Mouse (Mus musculus) kidney, postnatal 4 days (tissue): ENCODE results near the gene Mapkapk3.
A peak's percentile ranks its signal among the peaks of the same experiment; 100 is the strongest.

Source experiments
- DNase-seq, 2 experiments: peaks; one replicate each; pipeline ENCODE4 v3.0.0; 2021; ENCODE audit warnings: mixed read lengths in 2 of 2

Mapkapk3 gene

DNA sequence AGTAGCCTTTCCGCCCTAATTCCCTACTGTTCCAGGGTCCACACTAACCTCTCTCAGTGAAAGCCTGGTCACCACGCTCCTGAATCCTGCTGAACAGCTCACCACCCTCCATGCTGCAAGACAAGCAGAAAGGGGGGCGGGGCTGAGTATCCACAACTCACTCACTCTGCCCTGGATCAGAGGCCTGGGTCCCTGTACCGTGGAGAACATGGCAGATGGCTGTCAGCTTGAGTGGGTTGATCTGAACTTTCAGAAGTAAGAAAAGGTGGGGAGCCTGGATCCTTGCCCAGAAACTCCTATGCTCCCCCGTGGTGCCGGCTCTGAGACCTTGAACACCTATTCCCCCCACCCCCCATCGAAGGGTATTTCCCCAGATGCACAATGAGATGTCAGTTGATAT is 27.3 kb downstream of the Mapkapk3 start:
- no peak for DNase-seq

DNA sequence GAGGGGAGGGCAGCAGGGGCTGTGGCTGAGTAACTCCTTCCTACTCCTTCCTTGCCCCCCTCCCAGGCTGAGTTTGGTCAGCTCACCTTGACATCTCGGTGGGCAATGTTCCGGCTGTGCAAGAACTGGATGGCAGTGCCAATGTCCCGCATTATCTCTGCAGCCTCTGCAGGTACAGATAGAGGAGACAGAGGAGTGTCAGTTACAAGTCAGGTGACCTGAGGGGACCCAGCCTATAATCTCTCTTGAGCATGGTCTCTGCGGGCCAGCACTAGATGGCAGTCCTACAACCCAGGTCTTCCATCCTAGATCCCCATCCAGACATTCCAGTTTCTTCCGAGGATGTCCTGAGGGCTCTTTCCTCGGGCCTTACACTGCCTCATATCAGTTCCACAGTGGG is 27.9 kb downstream of the Mapkapk3 start:
- DNase-seq, result no peak

DNA sequence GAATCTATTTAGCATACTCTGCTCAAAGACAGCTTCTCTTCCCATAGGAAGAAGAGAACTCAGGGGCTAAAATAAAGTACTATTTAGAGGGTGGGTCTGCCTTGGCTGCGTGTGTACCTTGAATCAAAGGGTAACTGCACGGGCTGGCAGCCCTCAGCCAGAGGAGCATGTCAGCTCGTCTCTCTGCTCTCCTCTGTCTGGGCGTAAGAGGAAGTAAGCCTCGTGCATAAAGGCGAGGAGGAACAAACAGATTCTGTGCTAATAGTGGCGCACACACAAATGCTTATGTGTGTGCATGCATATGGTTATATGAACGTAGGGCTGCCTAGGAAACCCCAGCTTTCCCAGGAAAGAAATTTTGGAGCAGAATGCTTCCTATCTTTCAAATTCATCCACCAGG is 28.8 kb downstream of the Mapkapk3 start:
- no peak for DNase-seq

DNA sequence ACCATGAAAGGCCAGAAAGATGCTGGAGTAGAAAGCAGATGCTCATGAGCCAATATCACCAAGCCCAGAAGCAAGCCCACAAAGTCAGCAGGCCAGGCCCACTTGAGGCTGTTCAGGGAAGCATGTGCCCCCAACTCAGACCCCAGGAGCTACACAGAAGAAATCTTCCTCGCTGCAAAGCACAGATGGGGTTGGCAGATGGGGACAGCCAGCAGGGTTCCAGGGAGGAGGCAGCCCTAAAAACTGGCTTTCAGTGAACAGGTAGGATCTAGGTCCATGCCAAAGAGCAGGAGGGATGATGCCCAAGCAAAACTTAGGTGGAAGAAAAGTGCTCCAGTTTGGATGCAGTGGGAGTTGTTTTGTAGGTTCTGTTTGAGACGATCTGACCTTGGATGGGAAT is 29.2 kb downstream of the Mapkapk3 start:
- no peak for DNase-seq

DNA sequence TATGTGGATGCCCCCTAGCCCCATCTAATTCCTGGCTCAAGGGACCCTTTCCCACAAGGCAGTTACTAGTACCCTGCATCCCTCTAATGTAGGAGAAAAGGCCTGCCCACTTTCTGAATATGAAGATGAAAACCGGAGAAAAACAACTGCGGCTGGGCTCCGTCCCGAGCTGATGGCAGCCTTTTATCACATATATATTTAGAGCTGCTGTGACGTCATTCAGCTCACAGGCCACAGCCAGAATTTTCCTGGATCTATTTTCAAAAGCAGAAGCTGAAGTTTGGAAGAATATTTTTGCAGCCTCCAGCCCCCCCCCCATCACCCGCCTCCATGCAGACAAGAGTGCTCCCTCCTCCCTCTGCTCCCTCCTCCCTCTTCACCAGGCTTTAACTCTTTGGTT is 30.1 kb downstream of the Mapkapk3 start:
- no peak for DNase-seq

DNA sequence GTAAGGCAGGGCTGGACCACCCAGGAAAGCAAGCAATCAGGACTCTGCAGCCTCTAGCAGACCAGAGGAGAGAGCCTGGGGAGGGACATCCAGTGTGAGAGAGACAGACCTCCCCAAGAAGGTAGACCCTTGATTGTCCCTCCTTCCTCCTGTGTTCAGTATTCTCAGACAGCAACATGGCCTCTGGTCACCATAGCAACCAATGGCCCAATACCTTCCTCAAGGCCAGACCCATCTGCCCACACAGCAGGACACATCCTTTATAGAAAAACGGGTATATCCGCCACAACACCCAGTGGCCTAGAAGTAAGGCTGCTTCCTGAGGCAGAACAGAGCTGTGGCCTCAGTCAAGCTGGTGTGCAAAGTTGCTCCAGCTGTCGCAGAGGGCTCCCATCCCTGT is 34.1 kb downstream of the Mapkapk3 start:
- DNase-seq, result no peak

DNA sequence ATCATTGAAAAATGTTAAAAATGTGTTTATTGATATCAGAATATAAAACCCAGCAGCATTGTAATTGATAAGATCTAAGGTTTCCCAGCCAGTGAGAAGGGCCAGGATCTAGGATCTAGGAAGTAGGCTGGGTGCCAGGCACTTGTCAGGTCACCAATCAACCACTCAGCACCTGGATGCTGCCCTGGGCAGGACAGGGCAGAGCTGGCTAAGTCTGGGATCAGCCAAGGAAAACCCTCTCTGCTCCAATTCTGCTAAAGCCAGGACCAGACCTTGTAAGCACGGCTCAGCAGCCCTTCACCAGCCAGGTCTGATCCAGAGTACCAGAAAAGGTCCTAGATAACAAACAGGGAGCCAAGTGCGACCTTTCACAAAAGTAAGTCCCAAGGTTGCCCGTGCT is 34.8 kb downstream of the Mapkapk3 start:
- DNase-seq, result peak in 1 of 2 experiments; percentile 36

DNA sequence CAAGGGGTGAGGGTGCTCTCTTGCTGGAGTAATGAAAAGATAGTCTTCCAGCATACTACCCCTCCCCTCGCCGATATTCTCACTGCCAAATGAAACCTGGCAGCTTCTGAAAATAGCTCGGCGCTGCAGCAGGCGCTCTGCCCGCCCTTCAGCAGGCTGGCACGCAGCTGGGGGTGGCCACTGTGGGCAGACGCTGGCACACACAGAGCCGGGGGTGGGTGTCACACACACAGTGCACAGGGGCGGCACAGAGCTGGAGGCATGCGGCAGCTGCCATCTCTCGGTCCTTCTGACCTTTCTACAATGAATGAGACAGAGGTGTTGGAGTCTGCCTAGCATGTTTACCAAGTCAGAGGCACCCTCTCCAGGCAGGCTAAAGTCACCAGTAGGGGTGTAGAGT is 35.2 kb downstream of the Mapkapk3 start:
- DNase-seq, result peak in 1 of 2 experiments; percentile 44

DNA sequence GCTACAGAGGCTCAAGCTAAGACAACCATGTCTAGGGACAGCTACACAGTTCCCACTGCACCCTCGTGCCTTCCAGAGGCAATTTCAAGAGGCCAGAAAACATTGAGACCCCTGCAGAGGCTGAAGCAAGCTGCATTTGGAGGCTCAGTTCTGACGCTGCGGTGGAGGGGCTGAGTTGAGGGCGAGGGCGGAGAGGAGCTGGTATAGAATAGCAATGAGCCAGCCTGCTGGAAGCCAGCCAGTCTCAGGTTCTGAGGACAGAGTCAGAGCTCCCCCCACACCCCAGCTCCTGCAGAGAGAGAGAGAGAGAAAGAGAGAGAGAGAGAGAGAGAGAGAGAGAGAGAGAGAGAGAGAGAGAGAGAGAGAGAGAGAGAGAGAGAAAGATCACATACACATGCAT is 37.5 kb downstream of the Mapkapk3 start:
- DNase-seq, result peak; percentile 33 to 48

DNA sequence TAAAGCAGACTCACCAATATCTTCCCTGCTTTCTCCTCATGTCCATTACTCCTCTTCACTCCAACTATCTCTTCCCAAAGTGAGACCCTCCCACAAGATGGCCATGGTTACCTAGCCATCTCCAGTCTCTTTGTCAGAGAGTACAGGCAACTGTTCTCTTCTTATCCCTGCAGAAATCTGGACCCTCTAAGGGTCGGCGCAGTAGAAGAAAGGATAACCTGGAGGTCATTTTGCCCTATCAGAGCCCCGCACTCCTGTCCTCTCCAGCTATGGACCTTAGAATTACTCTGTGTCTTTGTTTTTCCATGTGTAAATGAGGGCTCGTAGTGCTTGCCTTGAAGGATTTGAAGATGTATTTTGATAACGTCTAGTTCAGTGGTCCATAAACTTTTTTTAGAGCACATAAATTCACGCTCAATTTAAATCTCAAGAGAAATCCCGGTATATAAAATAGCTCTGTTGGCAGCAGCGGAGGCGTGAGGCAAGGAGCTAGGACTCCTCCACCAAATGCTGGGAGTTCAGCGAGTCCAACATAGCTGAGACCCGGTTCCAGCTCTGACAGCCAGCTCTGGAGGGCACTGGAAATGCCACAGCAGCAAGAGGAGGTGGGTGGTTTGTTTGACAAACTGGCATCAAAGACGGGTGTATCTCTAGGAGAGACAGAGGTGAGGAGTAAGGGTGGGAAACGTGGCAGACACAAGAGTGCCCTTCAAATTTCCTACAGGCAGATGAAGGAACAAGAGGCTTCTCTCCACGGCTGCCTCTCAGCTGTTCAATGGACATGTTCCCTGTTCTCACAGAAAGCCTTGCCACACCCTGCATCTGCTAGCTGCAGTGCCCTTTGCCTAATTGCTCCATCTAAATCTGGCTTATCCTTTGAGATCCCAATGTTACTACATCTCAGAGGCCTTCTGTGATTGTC is 39.0 kb downstream of the Mapkapk3 start:
- no peak for DNase-seq

DNA sequence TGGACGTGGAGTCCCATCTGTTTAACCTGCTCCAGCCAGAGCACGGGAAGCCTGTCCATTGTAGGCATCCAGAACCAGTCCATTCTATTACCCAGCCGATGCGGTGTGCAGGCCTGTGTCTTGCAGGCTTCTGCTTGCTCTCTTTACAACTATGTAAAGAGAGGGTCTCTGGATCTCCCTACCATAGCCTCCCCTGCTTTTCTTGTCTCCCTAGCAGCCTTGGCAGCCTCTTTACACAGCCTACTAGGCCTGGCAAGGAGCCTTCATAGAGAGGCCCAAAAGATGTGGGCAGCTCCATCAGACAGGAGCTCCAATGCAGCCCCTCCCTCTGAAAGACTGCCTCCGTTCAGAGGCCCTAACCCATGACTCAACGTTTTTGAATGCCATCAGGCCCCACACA is 40.5 kb downstream of the Mapkapk3 start:
- no peak for DNase-seq

DNA sequence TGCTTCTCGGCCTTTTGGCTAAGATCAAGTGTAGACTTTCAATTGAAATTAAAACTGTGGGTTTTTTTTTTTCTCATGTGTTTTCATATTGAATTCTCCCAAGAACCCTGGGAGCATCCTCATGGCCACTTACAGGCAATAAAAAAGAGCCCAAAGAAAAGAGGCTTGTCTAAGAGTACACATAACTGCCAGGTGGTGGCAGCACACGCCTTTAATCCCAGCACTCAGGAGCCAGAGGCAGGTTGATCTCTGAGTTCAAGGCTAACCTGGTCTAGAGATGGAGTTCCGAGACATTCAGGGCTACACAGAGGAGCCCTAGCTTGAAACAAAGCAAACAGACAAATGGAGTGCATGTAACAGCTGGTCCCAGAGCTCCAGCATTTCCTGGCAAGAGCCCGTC is 43.5 kb downstream of the Mapkapk3 start:
- peak; percentile 28 to 37 for DNase-seq

DNA sequence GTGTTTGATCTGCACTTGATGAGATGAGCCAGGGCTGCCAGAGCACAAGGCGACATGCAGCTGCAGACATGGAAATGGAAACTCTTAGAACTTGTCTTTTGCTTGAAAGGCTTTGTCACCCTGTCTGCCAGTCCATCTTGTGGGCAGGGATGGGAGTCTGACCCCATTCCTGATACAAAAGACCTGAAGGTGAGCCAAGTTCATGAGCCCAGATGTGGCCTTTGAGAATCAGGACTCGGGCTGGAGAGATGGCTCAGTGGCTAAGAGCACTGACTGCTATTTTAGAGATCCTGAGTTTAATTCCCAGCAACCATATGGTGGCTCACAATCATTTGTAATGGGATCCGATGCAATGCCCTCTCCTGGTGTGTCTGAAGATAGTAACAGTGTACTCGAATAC is 44.4 kb downstream of the Mapkapk3 start:
- no peak for DNase-seq

DNA sequence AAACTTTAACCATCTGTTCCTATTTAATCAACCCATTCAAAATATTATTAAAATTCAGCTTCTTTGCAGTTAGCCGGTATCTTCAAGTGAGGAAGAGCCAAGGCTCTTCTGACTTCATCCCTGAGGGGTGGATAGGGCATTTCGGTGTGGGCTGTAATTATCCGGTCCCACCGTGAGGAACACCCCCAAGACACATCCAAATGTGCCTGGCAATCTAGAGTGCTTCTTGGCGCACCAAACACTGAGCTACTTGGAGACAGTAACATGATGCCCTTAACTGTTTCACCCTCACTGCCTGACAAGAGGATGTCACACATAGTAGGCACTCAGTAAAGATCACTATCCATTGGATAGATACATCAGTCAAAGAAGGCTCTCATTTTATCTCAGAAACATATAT is 53.5 kb downstream of the Mapkapk3 start:
- no peak for DNase-seq

DNA sequence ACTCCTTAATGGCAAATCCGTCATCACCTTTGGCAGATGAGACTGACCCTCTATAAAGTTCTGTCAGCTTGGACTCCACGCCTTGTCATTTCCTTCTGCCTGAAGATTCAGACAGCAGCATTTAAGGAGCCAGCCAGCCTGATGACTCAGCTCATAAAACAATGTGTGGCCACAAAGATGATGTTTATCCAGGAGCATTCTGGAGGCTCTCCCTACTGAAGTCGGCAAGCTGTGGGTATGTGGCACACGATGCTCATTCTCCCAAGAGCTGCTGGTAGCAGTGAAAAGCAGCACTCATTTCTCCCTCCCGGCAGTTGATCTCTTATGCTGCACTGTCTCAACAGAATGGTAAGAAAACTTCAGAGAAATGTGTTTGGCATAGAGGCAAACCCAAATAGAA is 54.4 kb downstream of the Mapkapk3 start:
- DNase-seq, result no peak

DNA sequence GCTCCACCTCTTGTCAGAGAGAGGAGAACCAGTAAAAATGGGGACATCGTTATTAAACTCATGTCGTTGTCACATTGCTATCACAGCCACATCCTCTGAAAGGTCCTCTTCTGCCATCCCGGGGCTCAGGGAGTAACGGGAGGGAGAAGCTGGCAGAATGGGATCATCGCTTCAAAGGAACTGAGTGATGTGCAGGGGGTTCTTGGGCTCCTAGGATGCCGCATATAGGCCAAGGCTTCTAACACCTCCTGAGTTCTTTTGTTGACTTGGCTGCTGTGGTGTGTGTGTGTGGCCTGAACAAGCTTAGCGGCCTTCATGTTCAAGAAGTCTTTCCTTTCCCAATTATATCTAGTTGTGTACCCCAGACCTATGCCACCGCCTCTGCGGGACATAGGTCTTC is 57.5 kb downstream of the Mapkapk3 start:
- peak in 1 of 2 experiments; percentile 9 for DNase-seq

DNA sequence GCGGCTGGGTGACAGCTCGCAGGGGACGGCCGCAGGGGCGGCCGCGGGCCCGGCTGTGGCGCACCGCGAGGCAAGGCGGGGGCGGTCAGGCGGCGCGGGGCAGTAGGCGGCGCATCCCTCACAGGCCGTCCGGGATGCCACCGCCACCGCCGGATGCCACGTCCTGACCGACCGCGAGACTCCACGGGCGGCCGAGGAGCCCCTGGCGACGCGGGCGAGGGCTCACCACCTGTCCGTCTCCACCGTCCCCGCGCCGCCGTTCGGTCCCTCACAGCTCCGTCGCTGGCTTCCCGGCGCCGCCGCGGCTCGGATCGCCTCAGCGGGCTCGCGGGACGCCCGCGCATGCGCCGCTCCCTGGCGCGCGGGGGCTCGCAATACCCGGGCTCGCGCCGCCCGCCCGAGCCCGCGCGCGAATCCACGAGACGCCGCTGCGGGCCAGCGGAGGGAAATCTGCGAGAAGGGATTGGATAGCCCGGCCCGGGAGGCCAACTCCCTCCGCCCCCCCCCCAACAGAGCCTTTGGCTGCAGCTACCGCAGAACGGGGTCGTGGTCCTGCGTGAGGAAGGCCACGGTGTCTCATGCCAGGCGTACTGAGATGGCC is 58.0 kb downstream of the Mapkapk3 start, which contains the start of gene Dock3:
Gene Dock3, minus strand, starts transcription at position 371 of the 601 bp plus-strand sequence.
- peak; percentile 70 to 78 for DNase-seq

DNA sequence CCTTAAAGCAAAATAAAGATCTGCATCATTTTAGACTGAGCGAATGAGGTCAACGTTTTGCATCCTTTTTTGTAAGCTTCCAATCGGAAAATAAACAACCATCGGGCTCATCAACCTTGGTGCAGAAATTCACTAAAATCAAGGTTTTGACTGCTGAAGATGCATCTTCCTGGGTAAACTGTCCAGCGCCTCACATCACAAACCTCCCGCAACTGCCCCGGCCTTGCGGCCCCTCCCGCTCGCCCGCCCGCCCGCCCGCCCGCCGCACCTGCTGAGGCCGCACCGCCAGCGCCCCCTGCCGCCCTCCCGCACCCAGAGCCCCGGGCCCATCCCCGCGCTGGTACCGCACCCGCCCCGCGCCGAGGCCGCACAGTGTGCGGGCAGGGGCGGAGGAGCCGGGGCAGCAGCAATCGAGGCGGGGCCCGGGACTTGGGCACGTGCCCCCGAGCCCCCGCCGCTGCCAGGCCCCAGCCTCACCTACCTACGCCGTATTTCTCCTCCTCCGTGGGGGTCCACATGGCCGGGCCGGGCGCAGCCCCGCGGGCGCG is 58.6 kb downstream of the Mapkapk3 start:
- DNase-seq, result peak; percentile 41 to 59

DNA sequence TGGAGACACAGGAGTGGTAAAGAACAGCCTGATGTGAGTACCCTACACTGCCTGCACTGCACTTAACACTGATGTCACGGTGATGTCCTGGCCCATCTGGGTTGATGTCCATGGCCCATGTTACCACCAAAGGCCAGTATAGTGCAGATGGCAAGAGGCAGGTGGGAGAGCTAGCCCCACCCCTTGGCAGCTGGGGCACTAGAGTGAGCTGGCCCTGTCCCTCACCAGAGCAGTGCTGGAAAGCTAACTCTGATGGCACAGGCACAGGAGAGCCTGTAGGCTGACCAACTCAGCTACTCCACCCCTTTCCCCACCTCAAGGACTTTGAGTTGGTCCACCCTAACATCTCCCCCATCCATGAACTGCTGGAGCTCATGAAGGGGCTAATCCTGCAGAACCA is 65.1 kb downstream of the Mapkapk3 start:
- no peak for DNase-seq
